Mouse (Mus musculus): ENCODE data around the gene Mier2. TPM values are rescaled to one million over a fixed set of nuclear protein-coding genes. Genes with fewer than 3 reads are reported as not detected.

The Mier2 gene
- polyA plus RNA-seq, 1 experiment: 1.7 TPM

DNA sequence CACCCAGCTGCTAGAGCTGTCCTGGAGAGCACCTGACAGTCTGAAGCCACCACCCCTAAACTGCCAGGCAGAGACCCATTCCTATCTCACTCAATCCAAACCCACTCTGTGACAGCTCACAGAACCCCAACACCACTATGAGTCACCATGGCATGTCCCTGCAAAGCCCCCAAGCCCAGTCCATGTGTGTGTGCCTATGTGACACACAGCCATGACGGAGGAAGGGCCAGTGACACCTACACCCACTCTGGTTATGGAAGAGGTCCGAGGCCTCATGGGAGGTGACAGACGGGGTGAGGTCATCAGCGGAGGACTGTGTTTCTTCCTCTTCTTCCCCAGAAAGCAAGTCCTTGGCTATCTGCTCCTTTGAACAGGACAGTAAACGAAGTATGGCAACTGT, 6.5 kb downstream of the Mier2 start:
- no peak for TF ChIP-seq GATA1 (IDR thresholded peaks at IDR 0.05; ENCODE audit: low read length)
- H3K9me3 ChIP-seq (ENCODE audit: control insufficient read depth, low read length): no peaks in the 10 kb centered on the region

DNA sequence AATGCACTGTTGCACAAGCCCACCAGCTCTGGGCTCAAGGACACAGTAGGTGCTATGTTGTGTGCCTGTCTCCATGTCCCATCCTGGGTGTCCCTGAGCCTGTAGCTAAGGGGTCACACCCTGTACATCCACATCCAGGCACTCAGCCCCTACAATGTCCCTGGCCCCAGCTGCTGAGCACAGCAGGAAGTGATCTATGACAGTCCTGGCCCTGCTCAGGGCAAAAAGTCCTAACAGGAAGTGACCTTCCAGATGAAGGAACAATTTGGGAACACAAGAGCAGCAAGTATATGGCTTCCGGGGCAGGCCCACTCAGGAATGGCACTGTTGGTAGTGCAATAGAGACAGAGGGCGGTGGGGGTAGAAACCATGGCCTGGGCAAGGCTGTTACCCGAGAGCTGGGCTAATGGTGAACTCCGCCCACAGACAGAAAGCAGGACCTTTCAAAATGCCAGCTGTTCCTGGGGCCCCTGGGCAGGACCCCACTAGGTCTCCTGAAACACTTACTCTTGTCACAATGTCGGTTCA, 7.8 kb downstream of the Mier2 start:
- Histone ChIP-seq H3K27me3 (ENCODE audit: control insufficient read depth) (no peaks in the 10 kb centered on the region), H3K36me3 (ENCODE audit: control insufficient read depth) (peaks cover 83% of the 10 kb centered on the region), H3K4me1 (ENCODE audit: control insufficient read depth) (no peaks in the 10 kb centered on the region; the same call in 1 of the 2 replicates), H3K4me3 (replicated peaks) (no peak overlapping the region), H3K9me3 (ENCODE audit: control insufficient read depth, low read length) (no peaks in the 10 kb centered on the region)
- TF ChIP-seq TAL1 (IDR thresholded peaks at IDR 0.05; ENCODE audit: low read length) (no peak), GATA1 (IDR thresholded peaks at IDR 0.05; ENCODE audit: low read length) (no peak)

More for the DNA sequence above, 6.5 kb downstream of the Mier2 start:
- no peaks in the 10 kb centered on the region for H3K27me3 ChIP-seq (ENCODE audit: control insufficient read depth)
- H3K4me1 ChIP-seq (ENCODE audit: control insufficient read depth): peaks cover 9% of the 10 kb centered on the region
- peaks cover 69% of the 10 kb centered on the region for H3K36me3 ChIP-seq (ENCODE audit: control insufficient read depth)
- no peak overlapping the region for H3K4me3 ChIP-seq (replicated peaks)

DNA sequence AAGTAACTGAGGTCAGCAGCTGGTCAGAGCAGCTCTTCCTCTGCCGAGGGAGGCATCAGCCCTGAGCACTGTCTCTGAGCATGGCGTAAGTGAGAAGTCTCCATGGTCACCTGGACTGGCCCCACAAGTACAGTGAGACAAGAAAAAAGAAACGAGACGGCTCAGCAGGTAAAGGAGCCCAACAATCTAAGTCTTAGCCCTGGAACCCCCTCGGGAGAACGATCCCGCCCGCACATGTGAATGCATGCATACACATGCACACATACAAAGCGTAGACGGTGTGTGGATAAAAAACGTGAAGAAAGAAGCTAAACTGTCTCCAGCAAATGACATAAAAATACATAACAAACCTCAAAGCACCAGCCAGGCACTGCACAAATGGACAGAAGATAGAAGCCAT, 8.5 kb downstream of the Mier2 start:
- no peaks in the 10 kb centered on the region; the same call in 1 of the 2 replicates for H3K4me1 ChIP-seq (ENCODE audit: control insufficient read depth)
- H3K27me3 ChIP-seq (ENCODE audit: control insufficient read depth): no peaks in the 10 kb centered on the region
- TF ChIP-seq TAL1 (IDR thresholded peaks at IDR 0.05; ENCODE audit: low read length) (no peak), GATA1 (IDR thresholded peaks at IDR 0.05; ENCODE audit: low read length) (no peak)
- no peak overlapping the region for H3K4me3 ChIP-seq (replicated peaks)
- H3K36me3 ChIP-seq (ENCODE audit: control insufficient read depth): peaks cover 90% of the 10 kb centered on the region
- no peaks in the 10 kb centered on the region for H3K9me3 ChIP-seq (ENCODE audit: control insufficient read depth, low read length)

DNA sequence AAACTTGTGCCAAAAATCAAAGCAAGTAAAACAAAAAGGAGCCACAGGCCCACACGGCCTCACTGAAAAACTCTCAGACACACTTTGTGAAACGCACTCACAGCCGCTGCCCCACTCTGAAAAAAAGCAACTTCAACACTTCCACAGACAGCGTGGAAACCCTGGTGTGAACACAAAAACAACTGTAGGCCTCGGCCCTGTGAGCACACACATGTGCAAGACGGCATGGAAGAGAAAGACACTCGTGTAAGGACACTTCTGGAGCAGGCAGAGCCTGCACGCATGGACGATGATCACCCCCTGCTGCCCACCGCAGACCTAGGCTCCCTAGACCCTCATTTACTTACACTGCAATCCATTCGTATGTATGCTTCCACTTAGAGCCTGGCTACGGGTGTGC, 9.1 kb downstream of the Mier2 start:
- H3K36me3 ChIP-seq (ENCODE audit: control insufficient read depth): peaks cover 96% of the 10 kb centered on the region
- H3K4me3 ChIP-seq (replicated peaks): no peak overlapping the region
- no peaks in the 10 kb centered on the region for H3K9me3 ChIP-seq (ENCODE audit: control insufficient read depth, low read length)
- H3K4me1 ChIP-seq (ENCODE audit: control insufficient read depth): no peaks in the 10 kb centered on the region; the same call in 1 of the 2 replicates
- H3K27me3 ChIP-seq (ENCODE audit: control insufficient read depth): no peaks in the 10 kb centered on the region
- TF ChIP-seq GATA1 (IDR thresholded peaks at IDR 0.05; ENCODE audit: low read length) (no peak), TAL1 (IDR thresholded peaks at IDR 0.05; ENCODE audit: low read length) (no peak)

DNA sequence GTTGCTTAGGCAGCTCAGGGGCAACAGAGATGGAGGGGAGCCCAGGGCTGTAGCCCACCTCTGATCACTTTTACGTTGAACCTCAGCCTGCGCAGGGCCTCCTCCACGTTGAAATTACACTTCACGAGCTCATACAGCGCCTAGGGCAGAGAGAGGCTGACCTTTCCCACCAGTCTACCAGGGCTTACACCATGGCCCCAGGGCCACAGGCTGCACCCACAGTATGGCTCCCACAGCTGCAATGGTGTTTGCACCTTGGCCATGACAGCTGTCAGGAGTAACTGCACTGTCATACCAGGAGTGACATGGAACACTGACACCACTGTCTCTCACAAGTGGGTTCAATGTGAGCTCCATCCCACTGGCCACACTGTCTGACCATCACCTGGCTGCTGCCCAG, 10.4 kb downstream of the Mier2 start:
- H3K9me3 ChIP-seq (ENCODE audit: control insufficient read depth, low read length): no peaks in the 10 kb centered on the region
- H3K36me3 ChIP-seq (ENCODE audit: control insufficient read depth): peaks cover 98% of the 10 kb centered on the region
- H3K4me1 ChIP-seq (ENCODE audit: control insufficient read depth): no peaks in the 10 kb centered on the region; the same call in 1 of the 2 replicates
- H3K27me3 ChIP-seq (ENCODE audit: control insufficient read depth): no peaks in the 10 kb centered on the region
- no peak overlapping the region for H3K4me3 ChIP-seq (replicated peaks)
- no peak for TF ChIP-seq GATA1 (IDR thresholded peaks at IDR 0.05; ENCODE audit: low read length)
- TF ChIP-seq TAL1 (IDR thresholded peaks at IDR 0.05; ENCODE audit: low read length): no peak

DNA sequence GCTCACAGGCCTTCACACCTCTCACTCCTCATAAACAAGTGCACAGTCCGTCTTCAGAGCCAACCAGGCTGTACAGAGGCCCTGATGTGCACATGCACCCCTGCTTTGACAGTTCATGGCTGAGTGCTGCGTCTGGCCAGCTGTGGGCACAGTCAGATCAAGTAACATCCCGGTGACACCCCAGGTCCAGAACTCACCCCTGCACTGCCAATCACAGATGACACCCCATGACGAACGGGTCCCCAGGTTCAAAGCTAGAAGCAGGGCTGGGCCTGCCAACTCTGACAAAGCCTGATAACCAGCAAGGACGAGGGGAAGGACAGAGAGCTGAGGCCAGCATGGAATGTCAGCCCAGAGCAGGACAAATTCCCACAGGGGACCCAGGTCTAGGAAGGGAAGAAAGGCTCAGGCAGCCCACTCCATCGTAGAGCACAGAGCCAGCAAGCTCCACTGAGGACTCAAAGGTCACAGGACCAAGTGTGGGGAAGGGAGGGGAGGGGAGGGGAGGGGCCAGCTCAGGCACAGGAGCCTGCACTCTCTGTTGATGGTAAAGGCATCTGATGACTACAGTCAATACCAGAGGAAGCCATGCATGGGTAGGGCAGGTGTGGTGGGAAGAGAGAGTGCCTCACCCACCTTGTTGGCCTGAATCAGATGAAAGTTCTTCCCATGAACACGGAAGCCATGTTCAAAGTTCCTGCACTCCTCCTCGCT, 11.0 kb downstream of the Mier2 start:
- H3K4me3 ChIP-seq (replicated peaks): no peak overlapping the region
- no peaks in the 10 kb centered on the region for H3K27me3 ChIP-seq (ENCODE audit: control insufficient read depth)
- H3K36me3 ChIP-seq (ENCODE audit: control insufficient read depth): peaks cover 94% of the 10 kb centered on the region
- H3K9me3 ChIP-seq (ENCODE audit: control insufficient read depth, low read length): no peaks in the 10 kb centered on the region
- TF ChIP-seq TAL1 (IDR thresholded peaks at IDR 0.05; ENCODE audit: low read length) (no peak), GATA1 (IDR thresholded peaks at IDR 0.05; ENCODE audit: low read length) (no peak)
- no peaks in the 10 kb centered on the region; the same call in 1 of the 2 replicates for H3K4me1 ChIP-seq (ENCODE audit: control insufficient read depth)

DNA sequence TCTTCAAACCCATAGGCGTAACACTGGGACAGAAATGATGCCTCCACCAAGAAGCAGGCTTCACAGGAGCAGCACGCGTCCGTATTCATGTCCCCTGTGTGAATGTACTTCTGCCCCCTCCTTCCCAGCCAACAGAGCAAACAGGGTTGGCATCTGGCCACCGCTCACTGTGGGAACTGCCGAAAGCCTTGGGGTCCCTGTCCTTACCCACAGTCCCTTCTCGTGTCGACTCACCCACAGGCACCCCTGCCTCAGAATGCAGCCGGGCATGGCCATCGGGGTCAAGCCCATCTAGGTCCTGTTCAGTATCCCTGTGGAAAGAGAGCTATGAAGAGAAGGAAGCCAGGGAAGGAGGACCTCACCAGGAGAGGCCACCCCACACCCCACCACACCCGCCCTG, 12.8 kb downstream of the Mier2 start:
- Histone ChIP-seq H3K4me1 (ENCODE audit: control insufficient read depth) (no peaks in the 10 kb centered on the region; the same call in 1 of the 2 replicates), H3K27me3 (ENCODE audit: control insufficient read depth) (no peaks in the 10 kb centered on the region), H3K9me3 (ENCODE audit: control insufficient read depth, low read length) (no peaks in the 10 kb centered on the region), H3K4me3 (replicated peaks) (no peak overlapping the region), H3K36me3 (ENCODE audit: control insufficient read depth) (peaks cover 75% of the 10 kb centered on the region)
- no peak for TF ChIP-seq TAL1 (IDR thresholded peaks at IDR 0.05; ENCODE audit: low read length)
- no peak for TF ChIP-seq GATA1 (IDR thresholded peaks at IDR 0.05; ENCODE audit: low read length)

DNA sequence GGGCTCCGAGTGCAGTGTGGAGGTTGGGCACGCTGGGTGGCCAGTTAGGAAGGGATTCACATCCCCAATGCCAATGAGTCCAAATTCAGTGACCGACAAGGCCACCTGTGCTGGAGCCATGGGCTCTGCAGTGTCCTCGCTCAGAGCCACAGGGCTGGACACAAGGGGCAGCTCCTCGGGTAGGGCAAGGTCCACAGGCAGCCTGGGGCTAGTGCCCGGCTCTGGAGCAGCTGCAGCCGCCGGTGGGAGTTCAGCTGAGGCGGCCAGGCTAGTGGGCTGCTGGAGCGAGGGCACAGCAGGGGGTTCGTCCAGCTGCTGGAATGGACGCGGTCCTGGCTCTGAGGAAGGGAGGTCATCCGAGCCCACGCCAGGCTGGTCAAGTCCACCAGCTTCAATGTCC, 13.5 kb downstream of the Mier2 start:
- Histone ChIP-seq H3K4me1 (ENCODE audit: control insufficient read depth) (no peaks in the 10 kb centered on the region; the same call in 1 of the 2 replicates), H3K27me3 (ENCODE audit: control insufficient read depth) (no peaks in the 10 kb centered on the region), H3K4me3 (replicated peaks) (no peak overlapping the region), H3K9me3 (ENCODE audit: control insufficient read depth, low read length) (no peaks in the 10 kb centered on the region), H3K36me3 (ENCODE audit: control insufficient read depth) (peaks cover 68% of the 10 kb centered on the region)
- no peak for TF ChIP-seq TAL1 (IDR thresholded peaks at IDR 0.05; ENCODE audit: low read length)
- TF ChIP-seq GATA1 (IDR thresholded peaks at IDR 0.05; ENCODE audit: low read length): no peak

DNA sequence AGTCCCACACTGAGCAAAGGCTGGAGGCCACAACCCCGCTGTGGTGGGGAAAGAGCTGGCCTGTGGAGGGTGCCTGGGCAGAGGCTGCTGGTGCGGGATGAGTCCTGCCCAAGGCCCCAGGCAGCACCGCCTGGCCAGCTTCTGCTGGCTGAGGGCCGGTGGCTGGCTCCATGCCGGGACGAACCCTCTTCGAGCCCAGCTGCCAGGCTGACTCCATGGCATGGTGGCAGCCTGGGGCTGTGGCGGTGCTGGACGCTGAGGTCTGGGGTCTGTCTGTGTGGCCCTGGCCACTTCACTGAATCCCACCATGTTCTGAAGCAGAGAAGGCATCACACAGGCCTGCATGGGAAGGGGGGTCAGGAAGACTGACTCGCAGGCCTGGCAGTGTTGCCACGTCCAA, 14.3 kb downstream of the Mier2 start:
- Histone ChIP-seq H3K9me3 (ENCODE audit: control insufficient read depth, low read length) (no peaks in the 10 kb centered on the region), H3K27me3 (ENCODE audit: control insufficient read depth) (no peaks in the 10 kb centered on the region), H3K36me3 (ENCODE audit: control insufficient read depth) (peaks cover 61% of the 10 kb centered on the region), H3K4me3 (replicated peaks) (no peak overlapping the region), H3K4me1 (ENCODE audit: control insufficient read depth) (no peaks in the 10 kb centered on the region; the same call in 1 of the 2 replicates)
- no peak for TF ChIP-seq TAL1 (IDR thresholded peaks at IDR 0.05; ENCODE audit: low read length)
- no peak for TF ChIP-seq GATA1 (IDR thresholded peaks at IDR 0.05; ENCODE audit: low read length)
